Mouse (Mus musculus) ES-E14 (cell line): ENCODE measurements around the gene Nfkb1.

ENCODE experiments used
- HCFC1 ChIP-seq: IDR thresholded peaks from 2 replicates; pipeline ENCODE4 v1.6.1; 2012; ENCODE audit warnings: low read length, inconsistent platforms, borderline replicate concordance; ENCODE audit not compliant: insufficient read depth
- MAFK ChIP-seq: IDR thresholded peaks from 2 replicates; pipeline ENCODE4 v1.6.1; 2014; ENCODE audit warnings: mild to moderate bottlenecking, low read depth, low read length, inconsistent platforms; ENCODE audit not compliant: insufficient read depth
- ZC3H11A ChIP-seq: IDR thresholded peaks from 2 replicates; pipeline ENCODE4 v1.6.1; 2012; ENCODE audit warnings: low read depth, mild to moderate bottlenecking, inconsistent platforms, low read length, borderline replicate concordance
- ZNF384 ChIP-seq: IDR thresholded peaks from 2 replicates; pipeline ENCODE4 v1.6.1; 2012; ENCODE audit warnings: low read depth, low read length, inconsistent platforms

DNA sequence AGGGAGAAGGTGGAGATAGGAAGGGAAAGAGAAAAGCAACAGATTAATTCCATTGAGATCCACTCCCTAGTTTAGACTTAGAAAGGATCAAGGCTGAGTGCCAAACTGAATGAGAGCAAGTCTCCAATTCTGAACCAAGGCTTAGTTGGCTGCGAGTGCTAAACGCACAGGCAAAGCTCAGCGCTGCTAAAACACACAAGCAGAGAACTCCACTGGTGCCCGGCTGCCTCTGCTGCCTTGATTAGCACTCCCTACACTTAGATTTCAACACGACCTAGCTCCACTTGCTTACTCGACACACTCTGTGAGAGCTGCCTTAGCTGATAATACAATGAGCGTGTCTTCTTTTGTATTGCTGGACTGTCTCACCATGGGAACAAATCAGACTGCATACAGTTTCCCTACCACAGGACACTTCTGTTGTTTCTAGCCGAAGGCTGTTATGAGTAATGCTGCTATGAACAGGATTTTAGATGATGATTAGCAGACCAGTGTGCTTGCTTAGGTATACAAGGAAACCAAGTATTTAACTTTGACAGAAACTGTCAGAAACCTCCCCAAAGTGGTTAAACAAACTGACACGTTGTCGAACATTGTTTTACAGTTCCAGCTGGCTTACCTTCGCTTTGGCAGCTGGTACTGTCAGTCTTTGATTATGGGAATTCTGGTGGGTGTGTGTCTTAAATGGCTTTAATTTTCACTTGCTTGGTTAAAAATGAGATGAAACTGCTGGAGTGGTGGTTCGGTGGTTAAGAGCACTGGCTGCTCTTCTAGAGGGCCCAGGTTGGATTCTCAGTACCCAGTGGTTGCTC lies 134.3 kb downstream of the Nfkb1 start:
- TF ChIP-seq ZC3H11A (no peak), ZNF384 (no peak), HCFC1 (no peak), MAFK (no peak)
